Mouse (Mus musculus) lung, postnatal 10 days (tissue): ENCODE measurements at regions not wholly inside any gene's neighbourhood (a gene's known extent, or its start where the extent isn't known, plus 50 kb on each side); places are given as distances from the start of the nearest gene placed in this dataset.

Experiments used
- DNase-seq: peaks from one replicate; pipeline ENCODE4 v3.0.0; 2021

GRCm38 (mm10) chr19:6644871-6645270 is 102.0 kb upstream of the Slc22a12 start:
- no peak for DNase-seq

- DNase-seq: no peak
These were observed 96.8 kb upstream of the Slc22a12 start for GRCm38 (mm10) chr19:6639681-6640080.

DNA sequence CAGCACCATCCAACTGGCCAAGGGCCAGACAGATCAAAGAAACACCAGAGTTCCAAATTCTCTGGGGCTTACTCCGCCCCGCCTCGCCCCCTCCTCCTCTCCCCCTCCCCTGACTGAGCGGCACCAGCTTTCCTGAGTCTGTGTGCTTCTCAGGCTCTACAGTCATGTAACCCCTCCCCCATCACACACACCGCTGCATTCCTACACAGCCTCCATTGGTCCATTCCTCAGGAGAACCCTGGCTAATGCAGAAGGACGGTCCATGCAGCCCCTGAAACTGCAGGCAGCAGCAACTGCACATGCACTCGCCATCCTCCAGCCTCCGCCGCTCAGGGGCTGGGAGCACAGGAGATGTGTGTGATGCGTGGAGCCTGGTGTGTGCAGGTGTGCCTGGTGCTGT is 90.6 kb upstream of the Slc22a12 start:
- no peak for DNase-seq

- DNase-seq: no peak
These were observed 89.0 kb upstream of the Slc22a12 start for GRCm38 (mm10) chr19:6631817-6632216.

- no peak for DNase-seq
These were observed 87.7 kb upstream of the Slc22a12 start for GRCm38 (mm10) chr19:6630613-6630940.

GRCm38 (mm10) chr19:6629911-6630612 is 87.2 kb upstream of the Slc22a12 start:
- DNase-seq: no peak

DNA sequence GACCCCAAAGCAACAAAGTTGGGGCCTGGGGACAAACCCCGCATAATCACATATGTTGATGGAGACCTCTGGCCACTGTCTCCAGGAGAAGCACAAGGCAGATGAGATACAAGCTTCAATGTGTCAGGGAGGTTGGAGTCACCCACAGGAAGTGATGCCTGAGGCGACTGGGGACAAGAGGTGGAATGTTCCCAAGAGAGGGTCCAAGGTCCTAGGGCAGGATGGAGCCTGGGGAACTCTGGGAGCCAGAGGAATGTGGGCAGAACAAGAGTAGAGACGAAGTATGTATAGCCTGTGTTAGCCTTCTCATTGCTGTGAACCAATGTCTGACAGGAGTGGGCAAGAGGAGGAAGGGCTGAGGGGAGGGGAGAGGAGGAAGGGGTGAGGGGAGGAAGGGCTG is 82.7 kb upstream of the Slc22a12 start:
- DNase-seq: no peak

DNA sequence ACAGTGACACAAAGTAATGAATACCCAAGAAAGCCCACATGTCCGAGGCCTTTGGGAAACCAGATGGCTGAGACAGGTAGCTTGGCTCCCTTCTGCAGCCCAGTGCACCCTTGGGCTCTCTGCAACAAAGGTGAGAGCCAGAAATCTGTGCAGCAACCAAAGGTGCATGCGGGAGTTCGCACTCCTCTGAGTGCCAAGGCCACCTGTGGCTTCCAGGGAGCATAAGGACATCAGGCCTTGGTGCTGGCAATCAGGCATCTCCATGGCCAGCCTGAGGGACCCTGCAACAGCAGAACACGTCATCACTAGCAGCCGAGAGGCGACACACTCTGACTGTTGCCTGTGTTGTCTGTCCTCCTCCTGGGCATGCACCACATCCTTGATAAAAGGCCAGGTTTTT is 78.2 kb upstream of the Slc22a12 start:
- DNase-seq: no peak

GRCm38 (mm10) chr19:6619546-6619945 is 76.7 kb upstream of the Slc22a12 start:
- DNase-seq: no peak

DNA sequence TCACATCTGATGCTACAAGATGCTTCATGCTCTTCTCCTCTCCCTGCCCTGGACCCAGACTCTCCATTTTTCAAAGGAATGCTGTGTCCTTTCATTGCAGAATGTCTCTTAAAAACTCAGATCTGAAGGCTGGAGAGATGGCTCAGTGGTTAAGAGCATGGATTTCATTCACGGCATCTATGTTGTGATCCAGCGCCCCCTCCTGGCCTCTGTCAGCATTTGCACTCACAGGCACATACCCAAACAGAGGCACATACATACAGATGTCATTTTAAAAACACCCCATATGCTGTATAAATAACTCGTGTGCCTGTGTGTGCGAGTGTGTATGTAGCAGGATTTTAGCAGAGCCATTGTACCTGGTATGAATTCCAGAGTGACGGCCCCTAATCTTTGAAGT is 73.8 kb upstream of the Slc22a12 start:
- no peak for DNase-seq

DNA sequence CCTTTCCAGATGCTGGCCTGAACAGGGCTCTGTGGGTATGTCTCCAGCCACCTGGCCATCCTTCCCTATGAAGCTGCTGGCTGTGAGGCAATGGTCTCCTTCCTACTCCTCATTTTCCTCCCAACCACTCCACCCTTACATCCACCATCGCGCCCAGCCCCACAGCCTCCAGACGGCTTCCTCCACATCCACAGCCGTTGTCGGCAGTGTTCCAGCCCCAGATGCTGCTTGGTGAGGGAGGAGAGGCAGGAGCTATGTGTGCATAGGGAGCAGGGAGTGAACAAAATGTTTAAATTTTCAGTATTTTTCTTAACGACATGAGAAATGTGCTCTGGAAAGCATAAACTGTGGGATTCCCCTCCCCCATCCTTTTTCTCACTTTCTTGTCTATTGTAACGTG is 69.6 kb upstream of the Slc22a12 start:
- no peak for DNase-seq

DNA sequence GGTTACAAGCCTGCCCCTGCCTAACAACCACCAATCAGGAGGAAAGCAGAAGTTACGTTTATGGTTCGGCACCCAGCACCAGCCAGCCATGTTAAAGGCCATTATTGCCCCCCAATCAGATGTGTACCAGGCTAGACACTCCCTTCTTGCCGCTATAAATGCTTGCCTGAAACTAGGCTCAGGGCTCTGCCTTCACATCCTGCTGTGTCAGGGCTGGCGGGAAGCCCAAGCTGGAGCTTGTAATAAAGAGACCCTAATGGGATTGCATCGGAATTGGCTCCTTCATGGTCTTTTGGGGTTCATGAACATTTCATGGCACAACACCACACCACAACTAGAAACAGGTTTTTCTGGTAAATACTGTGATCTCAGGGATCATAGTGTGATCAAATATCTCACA is 69.1 kb upstream of the Slc22a12 start:
- no peak for DNase-seq

DNA sequence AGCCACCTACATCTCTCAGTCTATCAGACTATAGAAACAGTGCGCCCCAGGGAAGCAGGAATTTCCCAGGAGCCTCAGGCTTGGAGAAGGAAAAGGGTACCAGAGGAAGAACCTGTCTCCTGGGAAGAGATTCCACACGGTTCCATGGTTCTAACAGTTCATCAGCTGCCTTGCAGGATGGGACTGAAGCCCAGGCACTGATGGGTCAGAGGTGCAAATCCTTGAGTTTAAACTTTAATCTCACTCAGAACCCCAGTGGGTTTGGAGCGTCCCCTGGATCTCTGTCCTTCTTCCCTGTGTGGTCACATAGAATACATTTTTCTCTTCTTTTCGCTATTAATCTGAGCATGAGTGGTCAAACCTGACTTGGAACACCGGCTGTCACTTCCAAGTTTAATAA is 67.9 kb upstream of the Slc22a12 start:
- DNase-seq: no peak

DNA sequence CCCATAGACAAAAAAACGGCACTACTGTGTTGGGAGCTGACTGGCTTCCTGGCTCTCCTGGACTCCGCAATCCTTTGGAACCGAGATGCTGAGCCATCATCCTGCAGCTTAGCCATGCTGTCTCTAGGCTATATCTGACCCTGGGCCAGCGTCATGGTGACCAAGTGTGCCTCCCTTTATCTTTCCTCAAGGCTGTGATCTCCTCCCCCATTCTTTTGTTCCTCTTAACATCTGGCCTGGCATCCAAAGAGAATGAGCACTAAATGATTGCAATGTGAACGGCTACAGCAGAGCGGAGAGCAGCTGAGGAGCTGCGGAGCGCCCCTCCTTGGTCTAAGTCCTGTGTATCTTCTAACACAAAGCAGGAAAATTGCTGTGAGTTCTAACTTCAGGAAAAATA is 67.2 kb upstream of the Slc22a12 start:
- DNase-seq: no peak

- no peak for DNase-seq
These were observed 64.7 kb upstream of the Slc22a12 start for GRCm38 (mm10) chr19:6607501-6607900.

- DNase-seq: no peak
These were observed 63.8 kb upstream of the Slc22a12 start for GRCm38 (mm10) chr19:6606667-6607066.

DNA sequence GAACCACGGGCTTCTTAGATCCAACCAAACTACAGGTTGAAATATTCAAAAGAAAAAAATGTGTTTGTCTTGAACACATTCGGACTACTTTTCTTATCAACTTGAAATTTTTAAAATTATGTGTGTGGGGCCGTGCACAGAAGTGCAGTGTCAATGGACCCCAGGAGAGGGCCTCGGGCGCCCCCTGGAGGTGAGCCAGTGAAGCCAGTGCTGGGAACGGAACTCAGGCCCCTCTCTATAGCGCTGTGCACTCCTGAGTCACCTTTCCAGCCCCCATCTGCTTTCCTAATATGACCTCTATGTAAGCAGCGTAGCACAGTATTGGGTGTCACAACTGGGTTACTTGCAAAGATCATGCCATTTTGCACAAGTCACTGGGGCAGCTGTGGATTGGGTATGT is 61.9 kb upstream of the Slc22a12 start:
- no peak for DNase-seq

DNA sequence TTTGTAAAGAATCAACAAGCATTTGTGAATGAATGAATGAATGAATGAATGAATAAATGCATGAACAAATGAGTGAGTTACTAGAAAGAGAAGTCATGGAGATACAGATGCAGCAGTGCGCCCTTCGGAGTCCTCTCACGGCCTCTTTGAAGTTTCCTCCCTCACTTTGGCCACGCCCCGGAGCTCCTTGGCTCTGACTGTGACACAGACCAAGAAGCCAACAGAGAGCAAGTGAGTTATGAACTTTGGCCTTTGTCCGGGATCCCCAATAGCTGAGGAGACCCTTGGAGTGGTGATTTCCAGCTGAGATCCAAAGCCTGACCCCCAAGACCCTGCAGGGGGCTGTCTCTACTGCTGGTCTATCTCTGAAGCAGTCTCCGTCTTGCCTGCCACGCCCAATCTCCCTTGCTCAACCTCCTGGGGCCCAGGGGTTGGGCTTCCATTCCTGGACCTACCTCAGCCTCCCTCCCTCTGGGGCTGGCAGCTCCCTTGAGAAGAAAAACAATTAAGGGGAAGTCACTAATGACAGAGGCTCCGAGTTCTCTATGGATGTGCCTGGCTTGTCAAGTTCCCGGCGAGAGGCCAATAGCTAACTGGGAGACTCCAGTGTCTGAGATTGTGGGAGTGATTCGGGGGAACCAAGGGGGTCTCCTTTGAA is 58.2 kb upstream of the Slc22a12 start:
- no peak for DNase-seq

GRCm38 (mm10) chr19:6599281-6599680 is 56.4 kb upstream of the Slc22a12 start:
- no peak for DNase-seq

GRCm38 (mm10) chr19:6598186-6598585 is 55.4 kb upstream of the Slc22a12 start:
- DNase-seq: no peak

DNA sequence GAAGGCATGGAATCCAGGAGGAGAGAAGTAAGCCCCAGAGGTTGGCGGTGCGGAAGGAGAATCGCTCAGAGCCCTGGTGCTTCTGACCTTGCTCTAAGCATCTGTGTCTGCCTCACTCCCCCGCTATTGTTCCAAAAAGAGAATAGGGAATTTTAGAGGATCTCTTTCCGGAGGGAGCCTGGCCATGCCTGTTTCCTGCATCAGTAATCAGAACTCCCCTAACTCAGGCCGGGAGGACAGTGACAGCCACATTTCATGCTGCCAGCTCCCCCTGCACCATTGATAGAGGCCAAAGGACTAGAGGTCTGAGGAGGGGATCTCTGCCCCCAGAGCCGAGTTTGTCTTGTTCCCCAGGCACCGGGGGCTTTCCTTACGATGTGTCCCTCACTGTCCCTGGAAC is 53.0 kb upstream of the Slc22a12 start:
- no peak for DNase-seq
